Mouse (Mus musculus) liver, embryonic 13.5 days (tissue): ENCODE results near the gene Tspan9. TPM values are rescaled to one million over a fixed set of nuclear protein-coding genes. Genes with fewer than 3 reads are reported as not detected.

Source experiments
- ATAC-seq: fragments of 200-750 bp; cut with Nextera tagmentation; 2 replicates; pipeline ENCODE4 v1.8.0; 2017; ENCODE audit warnings: low read depth, mild to moderate bottlenecking, moderate number of reproducible peaks, moderate library complexity
- DNase-seq: peaks from one replicate; pipeline ENCODE4 v3.0.0; 2022
- H3K27ac ChIP-seq: fragments of 300-500 bp; sonication (generic); 2 replicates; pipeline ENCODE4 v1.5.1; 2015; ENCODE audit warnings: moderate library complexity, mild to moderate bottlenecking, inconsistent platforms
- H3K27me3 ChIP-seq: fragments of 300-500 bp; sonication (generic); 2 replicates; pipeline ENCODE4 v1.6.1; 2015; ENCODE audit warnings: mild to moderate bottlenecking, inconsistent platforms
- H3K36me3 ChIP-seq: fragments of 300-500 bp; sonication (generic); 2 replicates; pipeline ENCODE4 v1.6.1; 2015; ENCODE audit warnings: mild to moderate bottlenecking, inconsistent platforms
- H3K4me1 ChIP-seq: fragments of 300-500 bp; sonication (generic); replicated peaks from 2 replicates; pipeline ENCODE4 v1.6.1; 2015; ENCODE audit warnings: inconsistent platforms
- H3K4me2 ChIP-seq: fragments of 300-500 bp; sonication (generic); 2 replicates; pipeline ENCODE4 v1.6.1; 2015; ENCODE audit warnings: inconsistent platforms, mild to moderate bottlenecking, moderate library complexity
- H3K4me3 ChIP-seq: fragments of 300-500 bp; sonication (generic); replicated peaks from 2 replicates; pipeline ENCODE4 v1.5.1; 2015; ENCODE audit warnings: mild to moderate bottlenecking, inconsistent platforms
- H3K9ac ChIP-seq: fragments of 300-500 bp; sonication (generic); 2 replicates; pipeline ENCODE4 v1.6.1; 2015; ENCODE audit warnings: mild to moderate bottlenecking, inconsistent platforms
- H3K9me3 ChIP-seq: fragments of 300-500 bp; sonication (generic); replicated peaks from 2 replicates; pipeline ENCODE4 v1.6.1; 2016; ENCODE audit warnings: inconsistent platforms
- WGBS: fragments of 180-500 bp; shearing (Covaris S2); methylation state at CpG from one replicate; pipeline ENCODE4 v1.1.7; 2015; ENCODE audit not compliant: insufficient replicate concordance; 5-methylcytosine and 5-hydroxymethylcytosine counted together
- polyA plus RNA-seq: library from polyadenylated mRNA; unstranded; fragments of >200 nt; fragmentation: Nextera tagmentation; extraction: Ambion mirVana; gene quantifications from 2 replicates; pipeline ENCODE4 v1.2.1, GENCODE M21; 2015

Gene Tspan9
- 16.9 and 27.3 TPM in 2 replicates for polyA plus RNA-seq

DNA sequence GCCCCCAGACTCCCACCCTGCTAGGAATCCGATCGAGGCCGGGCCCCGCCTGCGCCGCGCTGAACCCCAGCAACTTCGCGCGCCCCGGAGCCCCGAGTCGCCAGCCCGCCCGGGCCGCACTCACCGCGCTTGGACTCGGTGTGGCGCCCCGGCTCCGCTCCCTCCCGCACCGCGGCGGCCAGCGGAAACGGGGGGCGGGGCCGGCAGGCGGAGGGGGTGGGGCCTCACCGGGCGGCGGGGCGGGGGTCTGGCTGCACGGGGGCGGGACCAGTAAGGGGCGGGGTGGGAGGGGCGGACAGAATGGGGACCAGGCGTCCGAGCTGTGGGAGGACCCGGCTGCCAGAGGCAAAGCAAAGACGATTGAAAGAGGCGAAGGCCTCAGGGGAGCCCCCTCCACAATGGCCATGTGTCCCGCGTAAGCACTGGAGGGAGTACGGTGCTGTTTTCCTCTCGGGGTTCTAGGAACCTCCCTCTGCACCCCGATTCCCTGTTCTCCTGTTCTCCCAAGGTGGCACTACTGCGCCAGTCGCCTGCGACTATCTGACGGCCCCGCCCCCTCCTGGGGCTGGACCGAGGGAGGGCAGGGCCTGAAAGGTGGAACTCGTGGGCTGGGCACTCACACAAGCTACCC, at the start of gene Tspan9:
Gene Tspan9, minus strand, starts transcription at position 205 of the 631 bp plus-strand sequence.
- Histone ChIP-seq H3K9me3 (no peaks in the 10 kb centered on the region), H3K4me3 (peak within 1 kb of the TSS; percentile 62), H3K27ac (no peak within 1 kb of the TSS; the same call in 1 of the 2 replicates), H3K36me3 (no peaks in the 10 kb centered on the region), H3K27me3 (peaks cover 18% of the 10 kb centered on the region), H3K4me2 (peak within 1 kb of the TSS; percentile 73), H3K4me1 (peaks cover 16% of the 10 kb centered on the region; the same call in 1 of the 2 replicates), H3K9ac (peak within 1 kb of the TSS; percentile 68)
- peak; percentile 58 for DNase-seq
- whole genome bisulfite sequencing: 1% methylated on average over 28 of the region's 56 CpGs
- peak; percentile 85 for ATAC-seq

DNA sequence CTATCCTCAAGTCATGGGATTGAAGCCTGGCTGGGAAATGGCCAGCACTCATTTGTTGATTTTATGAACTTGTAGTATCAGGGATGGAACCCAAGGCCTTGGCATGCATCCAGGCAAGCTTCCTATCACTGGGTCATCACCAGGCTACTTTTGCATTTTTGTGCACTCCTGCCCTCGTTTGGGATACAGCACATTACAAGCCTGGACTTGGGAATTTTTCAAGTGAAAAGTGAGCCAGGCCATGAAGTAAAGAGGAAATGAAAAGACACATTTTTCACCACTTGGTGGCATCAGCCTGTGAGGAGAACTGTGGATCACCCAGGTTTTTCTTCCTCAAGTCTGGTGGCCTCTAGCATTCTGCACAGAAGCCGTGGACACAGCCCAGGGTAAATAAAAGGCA, 40.1 kb upstream of the Tspan9 start:
- 49% methylated on average over 2 of the region's 2 CpGs for WGBS
- no peak overlapping the region for H3K27ac ChIP-seq
- ATAC-seq: no peak
- H3K9ac ChIP-seq: no peak overlapping the region
- H3K27me3 ChIP-seq: no peaks in the 10 kb centered on the region
- no peaks in the 10 kb centered on the region for H3K9me3 ChIP-seq
- DNase-seq: no peak
- no peaks in the 10 kb centered on the region for H3K36me3 ChIP-seq
- no peak overlapping the region for H3K4me2 ChIP-seq
- no peak overlapping the region for H3K4me3 ChIP-seq
- no peaks in the 10 kb centered on the region for H3K4me1 ChIP-seq

DNA sequence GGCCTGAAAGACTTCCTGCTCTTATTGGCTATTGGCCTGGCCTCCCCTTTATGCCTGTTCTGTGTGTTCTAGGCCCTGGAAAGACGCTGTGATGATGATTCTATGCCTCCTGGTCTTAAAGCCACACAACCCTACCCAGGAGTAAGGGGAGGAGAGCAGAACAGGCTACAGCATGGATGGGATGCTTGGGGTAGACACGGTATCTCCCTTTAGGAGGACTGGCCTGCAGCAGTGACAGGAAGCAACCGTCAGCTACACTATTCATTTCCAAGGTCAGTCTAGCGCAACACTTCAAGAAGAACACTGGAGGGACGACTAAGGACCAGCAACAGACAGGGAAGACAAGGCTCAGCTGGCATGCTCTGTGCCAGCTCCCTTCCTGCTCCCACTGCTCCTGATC, 37.8 kb upstream of the Tspan9 start:
- no peak overlapping the region for H3K4me3 ChIP-seq
- no peak for DNase-seq
- H3K4me1 ChIP-seq: no peaks in the 10 kb centered on the region
- no peaks in the 10 kb centered on the region for H3K9me3 ChIP-seq
- WGBS: 60% methylated on average over 5 of the region's 5 CpGs
- no peak overlapping the region for H3K4me2 ChIP-seq
- no peak for ATAC-seq
- H3K27me3 ChIP-seq: no peaks in the 10 kb centered on the region
- no peaks in the 10 kb centered on the region for H3K36me3 ChIP-seq
- H3K9ac ChIP-seq: no peak overlapping the region
- H3K27ac ChIP-seq: no peak overlapping the region

DNA sequence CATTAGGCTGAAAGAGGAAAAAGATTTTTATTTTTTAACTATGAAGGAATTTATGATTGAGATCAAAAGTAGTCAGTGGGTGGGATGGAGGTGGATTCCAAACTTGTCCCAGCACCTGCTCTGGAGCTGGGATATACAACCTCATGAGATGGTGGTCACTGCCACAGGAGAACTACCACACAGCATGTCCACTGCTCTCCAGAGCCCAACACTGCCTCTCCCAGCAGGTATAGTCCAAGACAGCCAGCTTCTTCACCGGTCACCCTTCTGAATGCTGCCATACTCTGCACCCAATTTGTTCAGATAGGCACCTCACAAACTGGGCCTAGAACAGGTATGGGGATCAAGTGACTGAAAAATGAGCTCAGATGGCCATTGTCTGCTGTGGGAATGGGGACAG, 36.3 kb upstream of the Tspan9 start:
- H3K4me1 ChIP-seq: no peaks in the 10 kb centered on the region
- no peak overlapping the region for H3K9ac ChIP-seq
- no peak for ATAC-seq
- H3K36me3 ChIP-seq: no peaks in the 10 kb centered on the region
- no peaks in the 10 kb centered on the region for H3K27me3 ChIP-seq
- H3K4me2 ChIP-seq: no peak overlapping the region
- H3K9me3 ChIP-seq: no peaks in the 10 kb centered on the region
- 84% methylated on average over 1 of the region's 1 CpGs for WGBS
- no peak overlapping the region for H3K4me3 ChIP-seq
- H3K27ac ChIP-seq: no peak overlapping the region
- no peak for DNase-seq

DNA sequence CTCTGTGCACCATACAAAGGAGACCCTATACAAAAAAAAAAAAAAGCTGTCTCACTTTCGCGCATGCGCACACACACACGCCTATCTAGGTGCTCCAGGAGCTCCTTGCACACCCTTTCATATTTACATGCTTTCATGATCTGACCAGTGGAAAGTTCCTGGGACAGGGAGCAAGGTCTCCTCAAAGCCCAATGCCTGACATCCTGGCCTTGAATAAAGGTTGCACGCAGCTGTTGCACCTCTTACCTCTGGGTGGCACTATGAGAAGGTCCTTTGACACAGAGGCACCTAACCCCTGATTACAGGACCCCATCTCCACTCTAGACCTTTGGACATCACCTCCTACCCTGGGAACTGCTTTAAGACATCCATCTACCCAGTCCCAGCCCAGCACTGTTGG, 35.9 kb upstream of the Tspan9 start:
- Histone ChIP-seq H3K4me1 (no peaks in the 10 kb centered on the region), H3K9ac (no peak overlapping the region), H3K36me3 (no peaks in the 10 kb centered on the region), H3K27me3 (no peaks in the 10 kb centered on the region), H3K4me3 (no peak overlapping the region), H3K27ac (no peak overlapping the region), H3K9me3 (no peaks in the 10 kb centered on the region), H3K4me2 (no peak overlapping the region)
- WGBS: 54% methylated on average over 5 of the region's 5 CpGs
- DNase-seq (no peak), ATAC-seq (no peak)

DNA sequence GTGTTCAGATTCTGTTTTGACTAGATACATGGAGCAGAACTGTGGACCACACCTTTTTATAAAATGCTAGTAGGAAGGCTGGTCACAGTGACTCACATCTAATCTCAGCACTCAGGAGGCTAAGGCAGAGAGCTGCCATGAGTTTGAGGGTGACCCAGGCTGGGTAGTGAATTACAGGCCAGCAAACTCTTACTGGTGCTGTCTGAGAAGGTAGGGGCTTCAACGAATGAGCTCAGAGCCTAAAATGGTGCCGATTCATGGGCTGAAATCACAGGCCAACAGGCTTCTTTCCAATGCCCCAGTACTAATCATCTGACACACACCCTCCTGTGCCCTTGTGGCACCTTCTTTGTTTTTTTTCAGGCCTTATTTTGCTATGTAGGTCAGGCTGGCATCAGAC, 35.3 kb upstream of the Tspan9 start:
- no peak for DNase-seq
- ATAC-seq: no peak
- H3K4me1 ChIP-seq: no peaks in the 10 kb centered on the region
- no peak overlapping the region for H3K4me2 ChIP-seq
- no peaks in the 10 kb centered on the region for H3K36me3 ChIP-seq
- no peak overlapping the region for H3K27ac ChIP-seq
- H3K4me3 ChIP-seq: no peak overlapping the region
- H3K9me3 ChIP-seq: no peaks in the 10 kb centered on the region
- no peak overlapping the region for H3K9ac ChIP-seq
- no peaks in the 10 kb centered on the region for H3K27me3 ChIP-seq
- 63% methylated on average over 2 of the region's 2 CpGs for WGBS

DNA sequence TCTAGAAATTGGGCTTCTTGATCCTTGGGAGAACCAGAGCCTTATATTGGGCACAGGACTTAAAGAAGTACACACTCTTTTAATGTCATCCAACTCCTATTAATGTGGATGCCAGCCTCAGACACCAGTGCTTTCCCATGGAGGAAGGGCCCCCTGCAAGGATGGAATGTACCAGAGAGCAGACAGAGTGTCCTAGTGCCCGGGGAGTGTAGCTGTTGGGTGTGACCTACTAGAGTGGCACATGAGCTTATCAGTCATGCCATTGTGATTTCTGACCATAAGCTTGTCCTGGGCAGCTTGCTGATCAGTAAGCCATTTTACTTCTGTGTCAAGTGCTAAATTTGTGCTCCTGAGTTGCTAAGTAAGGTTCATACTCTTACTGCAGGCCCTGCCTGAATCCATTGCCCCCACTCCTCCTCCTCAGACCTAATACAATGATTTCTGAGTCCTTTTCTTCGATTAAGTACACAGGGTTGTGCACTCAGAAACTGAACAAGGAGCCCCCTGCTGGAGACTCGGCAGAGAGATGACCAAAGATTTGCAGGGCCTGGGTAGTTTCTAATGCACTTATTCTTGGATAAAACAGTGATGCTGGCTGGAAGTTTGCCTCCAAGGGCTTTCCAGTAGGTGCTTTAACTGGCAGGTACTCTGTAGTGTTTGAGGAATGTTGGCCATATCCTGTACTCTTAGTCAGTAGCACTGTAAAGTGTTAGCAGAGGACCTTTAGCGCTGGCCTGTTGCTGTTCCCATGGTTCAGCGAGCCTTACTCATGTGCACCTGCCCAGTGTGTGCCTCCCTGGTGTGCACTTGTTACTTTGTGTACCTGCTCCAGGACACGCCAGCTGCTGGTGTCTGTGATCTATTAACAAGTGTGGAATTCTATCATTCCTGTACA, 25.6 kb upstream of the Tspan9 start:
- Histone ChIP-seq H3K27ac (no peak overlapping the region), H3K9ac (no peak overlapping the region), H3K4me1 (no peaks in the 10 kb centered on the region), H3K27me3 (no peaks in the 10 kb centered on the region), H3K4me2 (no peak overlapping the region), H3K9me3 (no peaks in the 10 kb centered on the region), H3K36me3 (no peaks in the 10 kb centered on the region), H3K4me3 (no peak overlapping the region)
- ATAC-seq: no peak
- 44% methylated on average over 6 of the region's 6 CpGs for WGBS
- DNase-seq: no peak

DNA sequence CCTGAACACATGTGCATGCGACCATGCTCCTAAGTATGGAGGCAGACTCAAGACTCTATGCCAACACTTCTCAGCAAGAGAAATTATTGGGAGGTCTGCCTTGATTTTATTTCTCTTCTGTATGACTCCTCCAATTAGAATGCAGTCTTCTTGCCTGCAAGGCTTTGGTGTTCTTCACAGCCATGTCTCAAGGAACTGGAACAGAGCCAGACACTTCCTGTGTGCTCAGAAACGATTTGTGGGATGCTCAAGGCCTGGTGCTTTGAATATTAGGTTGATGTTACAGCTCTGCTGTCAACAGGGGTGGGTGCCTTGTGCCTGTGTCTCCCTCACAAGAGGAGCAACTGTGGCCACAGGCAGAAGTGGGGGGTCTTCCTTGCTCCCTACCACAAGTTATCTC, 22.2 kb upstream of the Tspan9 start:
- Histone ChIP-seq H3K4me3 (no peak overlapping the region), H3K4me1 (no peaks in the 10 kb centered on the region), H3K36me3 (no peaks in the 10 kb centered on the region), H3K9ac (no peak overlapping the region), H3K9me3 (no peaks in the 10 kb centered on the region), H3K4me2 (no peak overlapping the region), H3K27me3 (no peaks in the 10 kb centered on the region), H3K27ac (no peak overlapping the region)
- WGBS: 50% methylated on average over 2 of the region's 2 CpGs
- no peak for ATAC-seq
- no peak for DNase-seq

DNA sequence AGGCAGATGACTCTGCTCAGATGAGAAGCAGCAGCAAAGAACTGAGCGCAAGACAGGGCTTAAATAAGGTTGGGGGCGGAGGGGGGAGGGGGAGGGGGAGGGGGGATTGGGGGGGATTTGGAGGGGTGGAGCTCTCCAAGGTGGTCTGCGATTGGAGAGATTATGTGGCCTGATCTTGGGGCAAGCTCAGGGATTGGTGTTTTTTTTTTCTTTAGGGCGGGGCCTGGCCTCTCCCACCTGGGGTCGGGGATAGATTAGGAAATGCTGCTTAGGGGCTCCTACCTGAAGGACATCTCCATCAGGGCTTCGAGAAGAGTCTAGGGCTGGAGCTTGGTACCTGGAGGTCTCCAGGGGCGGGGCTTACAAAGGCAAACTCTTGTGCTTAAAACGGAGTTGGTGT, 21.2 kb upstream of the Tspan9 start:
- H3K9me3 ChIP-seq: no peaks in the 10 kb centered on the region
- ATAC-seq (no peak), DNase-seq (no peak)
- H3K4me2 ChIP-seq: no peak overlapping the region
- no peak overlapping the region for H3K4me3 ChIP-seq
- H3K27me3 ChIP-seq: no peaks in the 10 kb centered on the region
- no peaks in the 10 kb centered on the region for H3K36me3 ChIP-seq
- no peak overlapping the region for H3K9ac ChIP-seq
- WGBS: 66% methylated on average over 6 of the region's 8 CpGs
- no peak overlapping the region for H3K27ac ChIP-seq
- no peaks in the 10 kb centered on the region for H3K4me1 ChIP-seq

DNA sequence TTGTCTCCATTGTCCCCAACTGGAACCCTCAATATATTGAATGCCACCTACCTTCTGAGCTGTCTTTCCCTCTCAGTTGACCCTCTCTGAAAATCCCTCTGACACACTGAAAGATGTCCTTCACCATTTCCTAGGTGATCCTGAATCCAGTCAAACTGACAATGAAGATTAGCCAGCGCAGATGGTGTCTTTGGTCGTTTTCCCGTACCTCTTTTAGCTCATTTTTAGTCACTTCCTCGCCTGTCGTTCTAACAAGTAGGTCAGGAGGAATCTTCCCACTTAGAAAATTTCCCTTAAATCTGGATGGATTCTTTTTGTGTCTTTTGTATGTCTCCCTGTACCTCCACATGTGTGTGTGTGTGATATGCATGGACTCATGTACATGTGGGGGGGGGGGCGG, 15.7 kb upstream of the Tspan9 start:
- 71% methylated on average over 6 of the region's 6 CpGs for WGBS
- H3K9me3 ChIP-seq: no peaks in the 10 kb centered on the region
- no peak for ATAC-seq

DNA sequence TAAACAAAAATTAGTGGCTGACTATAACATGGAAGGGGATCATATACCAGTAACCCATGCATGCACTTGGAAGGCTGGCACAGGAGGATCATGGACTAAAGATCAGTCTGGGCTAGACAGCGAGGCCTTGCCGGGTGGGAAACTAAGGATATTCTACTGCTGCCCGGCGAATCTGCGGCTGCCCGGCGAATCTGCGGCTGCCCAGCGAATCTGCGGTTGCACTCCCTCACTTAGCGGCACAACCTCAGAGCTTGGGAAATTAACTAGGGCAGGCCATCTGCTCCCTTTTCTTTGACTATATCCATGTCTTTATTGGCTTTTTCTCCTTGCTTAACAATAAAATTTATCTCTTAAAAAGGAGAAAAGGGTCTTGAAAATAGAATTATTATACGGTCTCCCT, 14.6 kb upstream of the Tspan9 start:
- Histone ChIP-seq H3K9me3 (no peaks in the 10 kb centered on the region), H3K4me2 (no peak overlapping the region), H3K9ac (no peak overlapping the region), H3K36me3 (no peaks in the 10 kb centered on the region), H3K4me1 (peaks cover 3% of the 10 kb centered on the region; the same call in 1 of the 2 replicates), H3K27me3 (0 out of 2 replicates have a peak, but pooled peaks cover 4% of the 10 kb centered on the region), H3K4me3 (no peak overlapping the region), H3K27ac (no peak overlapping the region)
- ATAC-seq (no peak), DNase-seq (no peak)
- 75% methylated on average over 12 of the region's 12 CpGs for WGBS

More for the DNA sequence above, 15.7 kb upstream of the Tspan9 start:
- no peaks in the 10 kb centered on the region for H3K36me3 ChIP-seq
- no peak overlapping the region for H3K27ac ChIP-seq
- H3K4me1 ChIP-seq: peaks cover 3% of the 10 kb centered on the region; the same call in 1 of the 2 replicates
- DNase-seq: no peak
- no peak overlapping the region for H3K4me3 ChIP-seq
- 0 out of 2 replicates have a peak, but pooled peaks cover 4% of the 10 kb centered on the region for H3K27me3 ChIP-seq
- H3K4me2 ChIP-seq: no peak overlapping the region
- H3K9ac ChIP-seq: no peak overlapping the region
